Mouse (Mus musculus): ENCODE data around the gene Gimap8. TPM values are rescaled to one million over a fixed set of nuclear protein-coding genes. Genes with fewer than 3 reads are reported as not detected.

Gimap8 gene
- polyA plus RNA-seq, 1 experiment = 0.01 TPM

- no peaks in the 10 kb centered on the region for H3K79me2 ChIP-seq (ENCODE audit: control insufficient read depth, insufficient read depth)
- no peak overlapping the region for H3K4me3 ChIP-seq
- no peak overlapping the region for H3ac ChIP-seq (ENCODE audit: control insufficient read depth, insufficient read length)
- no peaks in the 10 kb centered on the region for H3K27me3 ChIP-seq (ENCODE audit: control insufficient read depth, insufficient read depth, insufficient read length)
- no peaks in the 10 kb centered on the region for H3K36me3 ChIP-seq (ENCODE audit: control insufficient read depth, insufficient read depth)
- no peak for TF ChIP-seq TCF12 (IDR thresholded peaks at IDR 0.05; ENCODE audit: insufficient read depth, poor library complexity, severe bottlenecking)
- TF ChIP-seq USF1 (IDR thresholded peaks at IDR 0.05; ENCODE audit: low read depth) = no peak
- no peak for TF ChIP-seq TCF3 (IDR thresholded peaks at IDR 0.05; ENCODE audit: insufficient read length, low read depth)
- TF ChIP-seq SRF (IDR thresholded peaks at IDR 0.05; ENCODE audit: control insufficient read depth, insufficient read length, low read depth) = no peak
- TF ChIP-seq REST (IDR thresholded peaks at IDR 0.05; ENCODE audit: insufficient read depth, insufficient read length) = no peak
- TF ChIP-seq CEBPB (IDR thresholded peaks at IDR 0.05; ENCODE audit: insufficient read depth, poor library complexity, severe bottlenecking) = no peak
- TF ChIP-seq POLR2AphosphoS2 (IDR thresholded peaks at IDR 0.05; ENCODE audit: insufficient read length, low read depth) = no peak
- TF ChIP-seq MYOD1 (IDR thresholded peaks at IDR 0.05; ENCODE audit: control insufficient read depth in 1 of 3, insufficient read length in 2 of 3, low read depth in 2 of 3) = no peak
- TF ChIP-seq MYOG (IDR thresholded peaks at IDR 0.05; ENCODE audit: control insufficient read depth in 1 of 3, insufficient read depth in 1 of 3, insufficient read length in 2 of 3, low read depth in 2 of 3) = no peak
- no peak for TF ChIP-seq E2F4 (IDR thresholded peaks at IDR 0.05; ENCODE audit: insufficient read depth)
- TF ChIP-seq POLR2A (IDR thresholded peaks at IDR 0.05; ENCODE audit: insufficient read length, low read depth) = no peak
- no peak for TF ChIP-seq MAX (IDR thresholded peaks at IDR 0.05; ENCODE audit: low read depth)
- no peak overlapping the region for H3K4me2 ChIP-seq (ENCODE audit: low read depth)
Observed at GRCm38 (mm10) chr6:48706130-48706529, 59.1 kb downstream of the Gimap8 start.

Other genes with a start within 250 kb of the Gimap8 start
- gene Zfp467, start 201.4 kb upstream of the Gimap8 start, polyA plus RNA-seq (2012; fragmentation: generic; extraction: Trizol) = 1.7 TPM
- 2.5 TPM for gene Sspo, start 199.0 kb upstream of the Gimap8 start, polyA plus RNA-seq (2012; fragmentation: generic; extraction: Trizol)
- 5.1 TPM for gene Atp6v0e2, start 109.6 kb upstream of the Gimap8 start, polyA plus RNA-seq (2012; fragmentation: generic; extraction: Trizol)
- 10.0 TPM for gene Lrrc61, start 92.4 kb upstream of the Gimap8 start, polyA plus RNA-seq (2012; fragmentation: generic; extraction: Trizol)
- 0.17 TPM for gene Rarres2, start 74.4 kb upstream of the Gimap8 start, polyA plus RNA-seq (2012; fragmentation: generic; extraction: Trizol)
- not detected for gene Gm45021, start 57.6 kb upstream of the Gimap8 start, polyA plus RNA-seq (2012; fragmentation: generic; extraction: Trizol)
- 15.3 TPM for gene Repin1, start 53.4 kb upstream of the Gimap8 start, polyA plus RNA-seq (2012; fragmentation: generic; extraction: Trizol)
- 1.5 TPM for gene Gm44965, start 53.3 kb upstream of the Gimap8 start, polyA plus RNA-seq (2012; fragmentation: generic; extraction: Trizol)
- gene Zfp775, start 45.2 kb upstream of the Gimap8 start, polyA plus RNA-seq (2012; fragmentation: generic; extraction: Trizol) = 4.1 TPM
- gene AI854703, start 20.5 kb upstream of the Gimap8 start, polyA plus RNA-seq (2012; fragmentation: generic; extraction: Trizol) = 0.01 TPM
- 0.42 TPM for gene Gimap9, start 28.9 kb downstream of the Gimap8 start, polyA plus RNA-seq (2012; fragmentation: generic; extraction: Trizol)
- gene Gimap4, start 37.3 kb downstream of the Gimap8 start, polyA plus RNA-seq (2012; fragmentation: generic; extraction: Trizol) = not detected
- not detected for gene Gimap6, start 61.0 kb downstream of the Gimap8 start, polyA plus RNA-seq (2012; fragmentation: generic; extraction: Trizol)
- not detected for gene Gm28053, start 71.4 kb downstream of the Gimap8 start, polyA plus RNA-seq (2012; fragmentation: generic; extraction: Trizol)
- gene Gimap7, start 71.4 kb downstream of the Gimap8 start, polyA plus RNA-seq (2012; fragmentation: generic; extraction: Trizol) = not detected
- not detected for gene Gimap1, start 91.8 kb downstream of the Gimap8 start, polyA plus RNA-seq (2012; fragmentation: generic; extraction: Trizol)
- gene Gimap5, start 99.0 kb downstream of the Gimap8 start, polyA plus RNA-seq (2012; fragmentation: generic; extraction: Trizol) = not detected
- gene Gimap3, start 123.6 kb downstream of the Gimap8 start, polyA plus RNA-seq (2012; fragmentation: generic; extraction: Trizol) = not detected
- gene Tmem176a, start 193.7 kb downstream of the Gimap8 start, polyA plus RNA-seq (2012; fragmentation: generic; extraction: Trizol) = 3.0 TPM
- 9.9 TPM for gene Tmem176b, start 194.3 kb downstream of the Gimap8 start, polyA plus RNA-seq (2012; fragmentation: generic; extraction: Trizol)
- not detected for gene Aoc1, start 225.7 kb downstream of the Gimap8 start, polyA plus RNA-seq (2012; fragmentation: generic; extraction: Trizol)